Mouse (Mus musculus) heart, adult 18-20 months (tissue): ENCODE data around the gene Egfl7. TPM values are rescaled to one million over a fixed set of nuclear protein-coding genes. Genes with fewer than 3 reads are reported as not detected.

Source experiments
- DNase-seq, 2 experiments: peaks; one replicate each; pipeline ENCODE4 v3.0.0; 2021 to 2022; ENCODE audit warnings: mixed read lengths in 1 of 2
- total RNA-seq, 2 experiments: library from RNA; stranded (reverse); gene quantifications; 2 replicates each; pipeline ENCODE4 v1.2.3; 2021

Gene Egfl7
- total RNA-seq, 2 experiments from 2014 or later: 94.2 to 94.8 TPM

- peak; percentile 61 to 77 for DNase-seq
Measured at GRCm38 (mm10) chr2:26614903-26615302, 35.1 kb downstream of the Egfl7 start.

GRCm38 (mm10) chr2:26615459-26616124, 35.8 kb downstream of the Egfl7 start:
- no peak for DNase-seq

GRCm38 (mm10) chr2:26617331-26617730, 37.5 kb downstream of the Egfl7 start:
- no peak for DNase-seq

GRCm38 (mm10) chr2:26617928-26618327, 38.1 kb downstream of the Egfl7 start:
- no peak for DNase-seq

GRCm38 (mm10) chr2:26621246-26621645, 41.4 kb downstream of the Egfl7 start:
- DNase-seq: no peak

- DNase-seq: no peak
Measured at GRCm38 (mm10) chr2:26622984-26623383, 43.2 kb downstream of the Egfl7 start.

GRCm38 (mm10) chr2:26625419-26625818, 45.6 kb downstream of the Egfl7 start:
- no peak for DNase-seq

GRCm38 (mm10) chr2:26626081-26626480, 46.3 kb downstream of the Egfl7 start:
- no peak for DNase-seq

GRCm38 (mm10) chr2:26627921-26628739, 48.3 kb downstream of the Egfl7 start, which contains the start of gene Fam69b:
TSS of gene Fam69b (plus strand) at chr2:26628457.
- peak; percentile 77 to 80 for DNase-seq

GRCm38 (mm10) chr2:26628792-26629437, 49.1 kb downstream of the Egfl7 start:
- DNase-seq: no peak

- no peak for DNase-seq
Measured at GRCm38 (mm10) chr2:26632541-26633395, 53.0 kb downstream of the Egfl7 start.

- DNase-seq: no peak
Measured at GRCm38 (mm10) chr2:26633953-26634530, 54.2 kb downstream of the Egfl7 start.

GRCm38 (mm10) chr2:26634629-26635488, 55.0 kb downstream of the Egfl7 start:
- no peak for DNase-seq

- DNase-seq: no peak
Measured at GRCm38 (mm10) chr2:26635489-26636324, 55.9 kb downstream of the Egfl7 start.

GRCm38 (mm10) chr2:26636325-26636635, 56.5 kb downstream of the Egfl7 start:
- DNase-seq: no peak

- DNase-seq: no peak
Measured at GRCm38 (mm10) chr2:26637316-26637932, 57.6 kb downstream of the Egfl7 start.

GRCm38 (mm10) chr2:26638039-26638438, 58.2 kb downstream of the Egfl7 start:
- DNase-seq: no peak

- DNase-seq: no peak
Measured at GRCm38 (mm10) chr2:26638572-26638971, 58.8 kb downstream of the Egfl7 start.

- peak; percentile 49 to 54 for DNase-seq
Measured at GRCm38 (mm10) chr2:26639083-26639482, 59.3 kb downstream of the Egfl7 start.
